Mouse (Mus musculus) MEL (cell line): ENCODE results near the gene Zranb3. TPM values are rescaled to one million over a fixed set of nuclear protein-coding genes. Genes with fewer than 3 reads are reported as not detected.

Experiments
- DNase-seq: peaks from one replicate; pipeline ENCODE4 v3.0.0; 2011; ENCODE audit warnings: low read depth, low spot score
- H3K27ac ChIP-seq: 2 replicates; pipeline ENCODE4 v1.5.1; 2012; ENCODE audit warnings: low read depth, mild to moderate bottlenecking, control low read depth, low read length, moderate library complexity; ENCODE audit not compliant: control insufficient read depth
- H3K27me3 ChIP-seq, 2 experiments: fragments of 150-350 bp in 1 of 2; sonication (generic) in 1 of 2; 2 replicates each; pipeline ENCODE4 v1.6.1; 2012; ENCODE audit warnings: low read length in 2 of 2, mild to moderate bottlenecking in 2 of 2, improper control_type of control experiment in 1 of 2, moderate library complexity in 1 of 2; ENCODE audit not compliant: insufficient read depth in 2 of 2, control insufficient read depth in 1 of 2
- H3K36me3 ChIP-seq, 2 experiments: 2 replicates each; pipeline ENCODE4 v1.6.1; 2012 to 2014; ENCODE audit warnings: low read length in 2 of 2, improper control_type of control experiment in 1 of 2, inconsistent platforms in 1 of 2, mild to moderate bottlenecking in 1 of 2; ENCODE audit not compliant: insufficient read depth in 2 of 2, control insufficient read depth in 1 of 2
- H3K4me1 ChIP-seq, 2 experiments: fragments of 150-350 bp in 1 of 2; sonication (generic) in 1 of 2; 2 replicates each; pipeline ENCODE4 v1.6.1; 2012; ENCODE audit warnings: low read length in 2 of 2, improper control_type of control experiment in 1 of 2, mild to moderate bottlenecking in 1 of 2; ENCODE audit not compliant: insufficient read depth in 2 of 2, control insufficient read depth in 1 of 2
- H3K4me3 ChIP-seq, 2 experiments: fragments of 150-350 bp in 1 of 2; sonication (generic) in 1 of 2; 2 replicates each; pipeline ENCODE4 v1.5.1; 2012; ENCODE audit warnings: low read depth in 2 of 2, low read length in 2 of 2, mild to moderate bottlenecking in 2 of 2, moderate library complexity in 2 of 2, control low read depth in 1 of 2, improper control_type of control experiment in 1 of 2; ENCODE audit not compliant: control insufficient read depth in 1 of 2, insufficient read depth in 1 of 2
- H3K79me2 ChIP-seq: 2 replicates; pipeline ENCODE4 v1.6.1; 2012; ENCODE audit warnings: mild to moderate bottlenecking, low read length, moderate library complexity; ENCODE audit not compliant: control insufficient read depth, poor library complexity, insufficient read depth
- H3K9ac ChIP-seq: 2 replicates; pipeline ENCODE4 v1.6.1; 2012; ENCODE audit warnings: low read depth, mild to moderate bottlenecking, control low read depth, low read length, moderate library complexity; ENCODE audit not compliant: control insufficient read depth, poor library complexity, severe bottlenecking
- H3K9me3 ChIP-seq: fragments of 150-350 bp; sonication (generic); replicated peaks from 2 replicates; pipeline ENCODE4 v1.6.1; 2012; ENCODE audit warnings: mild to moderate bottlenecking, low read length, improper control_type of control experiment, moderate library complexity; ENCODE audit not compliant: insufficient read depth
- CHD1 ChIP-seq: IDR thresholded peaks from 2 replicates; pipeline ENCODE4 v1.6.1; 2012; ENCODE audit warnings: low read depth, mild to moderate bottlenecking, inconsistent platforms, low read length, improper control_type of control experiment
- CTCF ChIP-seq, 3 experiments: IDR thresholded peaks in 2 of 3; conservative IDR thresholded peaks in 1 of 3; 2 replicates each; pipeline ENCODE4 v1.5.1; 2011 to 2012; ENCODE audit warnings: low read length in 3 of 3, low read depth in 2 of 3, mild to moderate bottlenecking in 2 of 3, improper control_type of control experiment in 1 of 3, inconsistent platforms in 1 of 3, mixed read lengths in 1 of 3, moderate library complexity in 1 of 3; ENCODE audit not compliant: control insufficient read depth in 1 of 3, insufficient read depth in 1 of 3, poor library complexity in 1 of 3, severe bottlenecking in 1 of 3
- E2F4 ChIP-seq: IDR thresholded peaks from 2 replicates; pipeline ENCODE4 v1.6.1; 2011; ENCODE audit warnings: low read depth, low read length, improper control_type of control experiment, borderline replicate concordance
- ELF1 ChIP-seq: IDR thresholded peaks from 2 replicates; pipeline ENCODE4 v1.6.1; 2014; ENCODE audit warnings: low read depth, mild to moderate bottlenecking, inconsistent platforms, low read length, improper control_type of control experiment, moderate library complexity
- ETS1 ChIP-seq: IDR thresholded peaks from 2 replicates; pipeline ENCODE4 v1.6.1; 2012; ENCODE audit warnings: low read depth, mild to moderate bottlenecking, inconsistent platforms, low read length, improper control_type of control experiment, moderate library complexity
- GABPA ChIP-seq: IDR thresholded peaks from 2 replicates; pipeline ENCODE4 v1.6.1; 2012; ENCODE audit warnings: low read depth, mild to moderate bottlenecking, inconsistent platforms, low read length, improper control_type of control experiment, moderate library complexity
- GATA1 ChIP-seq: IDR thresholded peaks from 2 replicates; pipeline ENCODE4 v1.6.1; 2011; ENCODE audit warnings: low read depth, low read length, improper control_type of control experiment
- JUND ChIP-seq: IDR thresholded peaks from 2 replicates; pipeline ENCODE4 v1.6.1; 2011; ENCODE audit warnings: low read depth, mild to moderate bottlenecking, improper control_type of control experiment, low read length
- KAT2A ChIP-seq: conservative IDR thresholded peaks from 2 replicates; pipeline ENCODE4 v1.6.1; 2012; ENCODE audit warnings: low read depth, low read length, improper control_type of control experiment, inconsistent platforms
- MAFK ChIP-seq: IDR thresholded peaks from 2 replicates; pipeline ENCODE4 v1.6.1; 2011; ENCODE audit warnings: low read depth, mild to moderate bottlenecking, low read length, improper control_type of control experiment, borderline replicate concordance
- MAX ChIP-seq: IDR thresholded peaks from 2 replicates; pipeline ENCODE4 v1.6.1; 2011; ENCODE audit warnings: low read length, improper control_type of control experiment
- MAZ ChIP-seq: IDR thresholded peaks from 2 replicates; pipeline ENCODE4 v1.6.1; 2012; ENCODE audit warnings: low read depth, mild to moderate bottlenecking, inconsistent platforms, low read length, improper control_type of control experiment
- MXI1 ChIP-seq: IDR thresholded peaks from 2 replicates; pipeline ENCODE4 v1.6.1; 2011; ENCODE audit warnings: mild to moderate bottlenecking, low read depth, low read length, improper control_type of control experiment
- MYB ChIP-seq: IDR thresholded peaks from 2 replicates; pipeline ENCODE4 v1.6.1; 2011; ENCODE audit warnings: mild to moderate bottlenecking, low read depth, low read length, improper control_type of control experiment
- MYC ChIP-seq: IDR thresholded peaks from 2 replicates; pipeline ENCODE4 v1.6.1; 2011; ENCODE audit warnings: low read depth, mild to moderate bottlenecking, low read length, improper control_type of control experiment, moderate library complexity
- NRF1 ChIP-seq: IDR thresholded peaks from 2 replicates; pipeline ENCODE4 v1.6.1; 2014; ENCODE audit warnings: low read depth, mild to moderate bottlenecking, inconsistent platforms, low read length, improper control_type of control experiment, moderate library complexity; ENCODE audit not compliant: poor library complexity, insufficient read depth, severe bottlenecking
- SMC3 ChIP-seq: IDR thresholded peaks from 2 replicates; pipeline ENCODE4 v1.6.1; 2011; ENCODE audit warnings: low read depth, low read length, improper control_type of control experiment
- TCF12 ChIP-seq: IDR thresholded peaks from 2 replicates; pipeline ENCODE4 v1.6.1; 2014; ENCODE audit warnings: low read depth, mild to moderate bottlenecking, inconsistent platforms, low read length, improper control_type of control experiment, moderate library complexity
- USF1 ChIP-seq: IDR thresholded peaks from 2 replicates; pipeline ENCODE4 v1.6.1; 2014; ENCODE audit warnings: low read depth, mild to moderate bottlenecking, inconsistent platforms, low read length, improper control_type of control experiment, moderate library complexity
- ZC3H11A ChIP-seq: IDR thresholded peaks from 2 replicates; pipeline ENCODE4 v1.6.1; 2012; ENCODE audit warnings: low read depth, mild to moderate bottlenecking, inconsistent platforms, low read length, improper control_type of control experiment
- polyA plus RNA-seq, 2 experiments: library from polyadenylated mRNA; stranded (reverse) in 1 of 2; unstranded in 1 of 2; fragments of >175 nt in 1 of 2; fragments of >200 nt in 1 of 2; gene quantifications; 2 replicates each; pipeline versions ENCODE4 v1.2.1 to v1.2.4; 2012; ENCODE audit warnings: low replicate concordance in 2 of 2, low read depth in 1 of 2; ENCODE audit not compliant: insufficient read length in 2 of 2, insufficient read depth in 1 of 2, missing spikeins in 1 of 2
- total RNA-seq: library from RNA; depleted of rRNA; stranded (reverse); fragments of 300-350 nt; gene quantifications from 2 replicates; pipeline ENCODE4 v1.2.3, GENCODE M21; 2012

The Zranb3 gene
- total and polyA plus RNA-seq, 3 experiments, result 3.9 to 4.1 TPM; not detected in 1

GRCm38 (mm10) chr1:128064716-128065115 is 38.1 kb downstream of the Zranb3 start:
- H3K4me3 ChIP-seq, result no peak overlapping the region
- TF ChIP-seq MXI1 (no peak), ELF1 (no peak), ZC3H11A (no peak), MAX (no peak), ETS1 (no peak), MAZ (no peak), NRF1 (no peak), MYB (no peak), E2F4 (no peak), CHD1 (no peak), KAT2A (no peak), JUND (no peak), USF1 (no peak), SMC3 (no peak), MYC (no peak), TCF12 (no peak), MAFK (no peak), GATA1 (no peak), CTCF (IDR thresholded peaks at IDR 0.05 in 2 of 3, conservative IDR thresholded peaks at IDR 0.05 in 1 of 3; ENCODE audit: control insufficient read depth in 1 of 3, insufficient read depth in 1 of 3, low read depth in 2 of 3, low read length in 3 of 3, poor library complexity in 1 of 3, severe bottlenecking in 1 of 3) (no peak), GABPA (no peak)
- H3K9ac ChIP-seq, result no peak overlapping the region
- no peak for DNase-seq
- H3K36me3 ChIP-seq, result peaks cover 0 to 16% of the 10 kb centered on the region in 2 experiments; a peak in 2 of 4 replicates
- no peaks in the 10 kb centered on the region for H3K79me2 ChIP-seq
- no peaks in the 10 kb centered on the region for H3K9me3 ChIP-seq
- H3K27me3 ChIP-seq, result no peaks in the 10 kb centered on the region
- H3K4me1 ChIP-seq, result peaks cover 6 to 9% of the 10 kb centered on the region in 2 experiments
- H3K27ac ChIP-seq, result no peak overlapping the region

GRCm38 (mm10) chr1:128062167-128062566 is 40.7 kb downstream of the Zranb3 start:
- no peak overlapping the region for H3K9ac ChIP-seq
- no peak overlapping the region for H3K27ac ChIP-seq
- no peaks in the 10 kb centered on the region for H3K79me2 ChIP-seq
- no peaks in the 10 kb centered on the region for H3K27me3 ChIP-seq
- DNase-seq, result no peak
- H3K36me3 ChIP-seq, result peaks cover 0 to 3% of the 10 kb centered on the region in 2 experiments; a peak in 2 of 4 replicates
- peaks cover 0 to 2% of the 10 kb centered on the region in 2 experiments; a peak in 1 of 4 replicates for H3K4me1 ChIP-seq
- no peak overlapping the region for H3K4me3 ChIP-seq
- TF ChIP-seq TCF12, result no peak
- no peak for TF ChIP-seq MAFK
- H3K9me3 ChIP-seq, result no peaks in the 10 kb centered on the region
